ENCODE assay signal across 8 mouse cellular contexts in the genomic region with DNA sequence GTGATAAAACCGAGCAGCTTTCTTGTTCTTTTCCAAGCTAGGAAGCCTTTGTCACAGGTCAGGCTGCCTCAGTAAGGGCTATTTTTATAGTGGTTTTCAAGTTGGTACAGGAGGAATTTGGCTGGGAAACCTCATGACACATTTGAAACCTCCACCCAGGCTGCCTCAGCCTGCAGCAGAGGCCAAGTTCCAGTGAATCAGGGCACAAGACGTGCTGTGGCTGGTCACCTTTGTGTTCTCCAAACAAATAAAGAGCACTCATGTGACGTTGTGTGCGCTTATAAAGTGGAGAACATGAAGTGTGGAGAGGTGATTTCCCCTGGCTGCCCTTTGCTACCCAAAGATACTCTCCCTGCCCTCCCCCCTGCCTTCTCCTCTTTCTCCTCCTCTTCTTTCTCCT. TPM values are rescaled to one million over a fixed set of nuclear protein-coding genes. Genes with fewer than 3 reads are reported as not detected.
DNase-seq lines count a peak whose midpoint lies in the region; ATAC-seq lines count a peak whose summit lies in the region.

No protein-coding gene starts in this region.

- DNase-seq in ovary, adult 18-20 months (ENCODE audit: low spot score): peak; percentile 26
- no peak for DNase-seq in ovary, postnatal 10 days (ENCODE audit: low spot score)
- DNase-seq in cerebellum, postnatal 25 days: peak; percentile 84 to 85
- DNase-seq in heart, postnatal 10 days: peak; percentile 77 to 84
- DNase-seq in lung, postnatal 25 days (ENCODE audit: low spot score): peak; percentile 90
- no peak for DNase-seq in layer of hippocampus, adult 11-12 months (ENCODE audit: low spot score)
- DNase-seq in layer of hippocampus, postnatal 36 days: no peak

- intact Hi-C loops in heart, postnatal 10 days (cut with DNase I): no loop called here

- no peak for ATAC-seq in granulocyte monocyte progenitor cell, adult 5-6 weeks (replicated peaks; ENCODE audit: poor library complexity, severe bottlenecking)

RNA-seq across cellular contexts. Expression of gene Smg1, which starts 8.9 kb away (rescaled TPM):
- total RNA-seq in heart, postnatal 10 days (2021): 10 to 100 TPM; 52.3 to 57.2 TPM
- total RNA-seq in granulocyte monocyte progenitor cell, adult 5-6 weeks (2014; fragmentation: Nextera tagmentation): 64.7 and 70.6 TPM in 2 replicates
- 37.3 and 48.2 TPM in 2 replicates for total RNA-seq in granulocyte monocyte progenitor cell, adult 5-6 weeks (2017)
- total RNA-seq in layer of hippocampus, postnatal 36 days (2021): 10 to 100 TPM; 84.4 to 91.5 TPM

Comparison
In these comparisons a context has a peak if more than half of its experiments do, and no peak if none do; other contexts are left out.
1. DNase-seq: peak in ovary, adult 18-20 months (single experiment), cerebellum, postnatal 25 days (2 of 2), heart, postnatal 10 days (2 of 2) and lung, postnatal 25 days (single experiment); none in ovary, postnatal 10 days (single experiment), layer of hippocampus, adult 11-12 months (single experiment) and layer of hippocampus, postnatal 36 days (0 of 2).